Mouse (Mus musculus) left cerebral cortex, postnatal 4 days (tissue): Measurements from ENCODE around the gene Scgb1b30. TPM values are rescaled to one million over a fixed set of nuclear protein-coding genes. Genes with fewer than 3 reads are reported as not detected.

ENCODE experiments used
- total RNA-seq, 2 experiments: library from RNA; stranded (reverse); gene quantifications; 2 replicates each; pipeline ENCODE4 v1.2.3; 2021

Scgb1b30 gene
- total RNA-seq, 2 experiments from 2014 or later: not detected

Other genes starting within 250 kb of the Scgb1b30 start
- gene Scgb2b26, start 150.4 kb upstream of the Scgb1b30 start, total RNA-seq: not detected
- not detected for gene Scgb2b27, start 81.5 kb upstream of the Scgb1b30 start, total RNA-seq
- not detected for gene Scgb1b27, start 73.9 kb upstream of the Scgb1b30 start, total RNA-seq
- gene Wtip, start 37.8 kb downstream of the Scgb1b30 start, total RNA-seq: 10 to 100 TPM; 24.4 to 28.6 TPM
- 10 to 100 TPM; 83.1 to 84.0 TPM for gene Uba2, start 74.2 kb downstream of the Scgb1b30 start, total RNA-seq
- gene Pdcd2l, start 101.2 kb downstream of the Scgb1b30 start, total RNA-seq: 10 to 100 TPM; 30.4 to 30.6 TPM
- 100 to 1,000 TPM; 317 to 394 TPM for gene Gpi1, start 134.9 kb downstream of the Scgb1b30 start, total RNA-seq
- gene Gm6096, start 155.6 kb downstream of the Scgb1b30 start, total RNA-seq: not detected
- 10 to 100 TPM; 50.3 to 64.9 TPM for gene 4931406P16Rik, start 218.1 kb downstream of the Scgb1b30 start, total RNA-seq